Mouse (Mus musculus): ENCODE data around the gene Pdxp. TPM values are rescaled to one million over a fixed set of nuclear protein-coding genes. Genes with fewer than 3 reads are reported as not detected.

Pdxp gene
- polyA plus RNA-seq, 1 experiment from 2014 or later, result 32.6 TPM

DNA sequence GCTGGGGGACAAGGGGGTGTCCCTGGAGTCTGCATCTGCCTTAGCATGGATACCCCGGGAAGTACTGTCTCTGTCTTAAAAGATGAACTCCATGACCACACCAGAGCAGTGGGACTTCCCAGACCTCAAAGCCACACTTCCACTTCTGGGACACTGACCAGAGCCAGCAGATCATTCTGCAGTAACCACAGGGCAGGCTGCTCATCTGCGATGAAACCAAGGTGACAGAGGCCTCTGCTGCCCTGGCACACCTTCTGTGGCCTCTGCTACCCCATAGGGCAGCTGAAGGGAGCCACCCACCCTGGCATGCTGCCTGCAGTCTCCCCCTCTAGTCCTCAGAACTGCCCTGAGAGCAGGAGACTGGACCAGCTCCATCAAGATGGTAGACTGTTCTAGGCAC lies 18.0 kb upstream of the Pdxp start:
- no peak overlapping the region for H3K9ac ChIP-seq (ENCODE audit: low read length)
- WGBS, result 91% methylated on average over 2 of the region's 2 CpGs
- H3K36me3 ChIP-seq (ENCODE audit: control insufficient read depth, insufficient read depth, low read length), result peaks cover 2% of the 10 kb centered on the region; the same call in 1 of the 2 replicates
- peaks cover 2% of the 10 kb centered on the region; the same call in 1 of the 2 replicates for H3K27me3 ChIP-seq (ENCODE audit: control insufficient read depth, insufficient read depth, low read length)
- H3K9me3 ChIP-seq (ENCODE audit: control insufficient read depth, low read length), result no peaks in the 10 kb centered on the region
- ATAC-seq (ENCODE audit: low FRiP score), result no peak
- no peak for DNase-seq (ENCODE audit: low spot score, missing footprints)
- H3K27ac ChIP-seq (ENCODE audit: low read depth, low read length), result no peak overlapping the region
- peaks cover 13% of the 10 kb centered on the region for H3K4me1 ChIP-seq (ENCODE audit: control insufficient read depth, insufficient read depth, low read length)
- H3K4me3 ChIP-seq (ENCODE audit: low read depth, low read length), result no peak overlapping the region
- H3K4me2 ChIP-seq, result no peak overlapping the region

DNA sequence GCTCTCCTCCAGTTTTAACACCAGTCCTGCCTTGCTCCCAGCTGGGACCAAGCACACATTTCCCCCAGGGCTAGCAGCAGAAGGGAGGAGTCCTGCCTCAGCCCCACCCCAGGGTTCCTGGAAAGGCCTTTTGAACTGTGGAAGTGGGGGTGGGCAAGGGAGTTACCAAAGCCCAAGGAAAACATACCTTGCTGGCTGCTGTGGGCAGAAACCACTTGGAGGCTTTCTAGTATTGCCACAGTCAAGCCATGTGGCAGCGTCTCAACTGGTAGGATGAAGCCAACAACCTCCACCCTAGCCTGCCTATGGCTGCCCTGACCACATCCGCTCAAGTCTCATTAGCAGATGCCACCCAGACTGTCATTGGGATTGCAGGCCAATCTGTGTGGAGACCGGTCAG lies 17.6 kb upstream of the Pdxp start:
- ATAC-seq (ENCODE audit: low FRiP score) (no peak), DNase-seq (ENCODE audit: low spot score, missing footprints) (no peak)
- no peak overlapping the region for H3K27ac ChIP-seq (ENCODE audit: low read depth, low read length)
- H3K4me2 ChIP-seq, result no peak overlapping the region
- H3K27me3 ChIP-seq (ENCODE audit: control insufficient read depth, insufficient read depth, low read length), result peaks cover 6% of the 10 kb centered on the region
- no peak overlapping the region for H3K9ac ChIP-seq (ENCODE audit: low read length)
- H3K4me1 ChIP-seq (ENCODE audit: control insufficient read depth, insufficient read depth, low read length), result peaks cover 15% of the 10 kb centered on the region
- H3K4me3 ChIP-seq (ENCODE audit: low read depth, low read length), result no peak overlapping the region
- peaks cover 2% of the 10 kb centered on the region; the same call in 1 of the 2 replicates for H3K36me3 ChIP-seq (ENCODE audit: control insufficient read depth, insufficient read depth, low read length)
- WGBS, result 85% methylated on average over 3 of the region's 3 CpGs
- H3K9me3 ChIP-seq (ENCODE audit: control insufficient read depth, low read length), result no peaks in the 10 kb centered on the region

GRCm38 (mm10) chr15:78897488-78897887 lies 16.2 kb upstream of the Pdxp start:
- DNase-seq (ENCODE audit: low spot score, missing footprints) (no peak), ATAC-seq (ENCODE audit: low FRiP score) (no peak)
- Histone ChIP-seq H3K9ac (ENCODE audit: low read length) (no peak overlapping the region), H3K4me1 (ENCODE audit: control insufficient read depth, insufficient read depth, low read length) (peaks cover 17% of the 10 kb centered on the region), H3K9me3 (ENCODE audit: control insufficient read depth, low read length) (no peaks in the 10 kb centered on the region), H3K4me3 (ENCODE audit: low read depth, low read length) (no peak overlapping the region), H3K4me2 (no peak overlapping the region), H3K27ac (ENCODE audit: low read depth, low read length) (no peak overlapping the region), H3K27me3 (ENCODE audit: control insufficient read depth, insufficient read depth, low read length) (peaks cover 9% of the 10 kb centered on the region), H3K36me3 (ENCODE audit: control insufficient read depth, insufficient read depth, low read length) (no peaks in the 10 kb centered on the region)
- WGBS, result 86% methylated on average over 4 of the region's 4 CpGs

GRCm38 (mm10) chr15:78898507-78899001 lies 15.2 kb upstream of the Pdxp start:
- Histone ChIP-seq H3K4me1 (ENCODE audit: control insufficient read depth, insufficient read depth, low read length) (peaks cover 17% of the 10 kb centered on the region), H3K36me3 (ENCODE audit: control insufficient read depth, insufficient read depth, low read length) (no peaks in the 10 kb centered on the region), H3K4me2 (no peak overlapping the region), H3K27ac (ENCODE audit: low read depth, low read length) (no peak overlapping the region), H3K9me3 (ENCODE audit: control insufficient read depth, low read length) (no peaks in the 10 kb centered on the region), H3K4me3 (ENCODE audit: low read depth, low read length) (no peak overlapping the region), H3K9ac (ENCODE audit: low read length) (no peak overlapping the region), H3K27me3 (ENCODE audit: control insufficient read depth, insufficient read depth, low read length) (peaks cover 9% of the 10 kb centered on the region)
- DNase-seq (ENCODE audit: low spot score, missing footprints) (no peak), ATAC-seq (ENCODE audit: low FRiP score) (no peak)
- WGBS, result 56% methylated on average over 6 of the region's 6 CpGs

- DNase-seq (ENCODE audit: low spot score, missing footprints) (peak; percentile 88), ATAC-seq (ENCODE audit: low FRiP score) (no peak)
- peak within 1 kb of the TSS; percentile 76 for H3K4me2 ChIP-seq
- peak within 1 kb of the TSS; percentile 50 for H3K9ac ChIP-seq (ENCODE audit: low read length)
- H3K27me3 ChIP-seq (ENCODE audit: control insufficient read depth, insufficient read depth, low read length), result peaks cover 9% of the 10 kb centered on the region
- H3K27ac ChIP-seq (ENCODE audit: low read depth, low read length), result no peak within 1 kb of the TSS
- peaks cover 17% of the 10 kb centered on the region for H3K4me1 ChIP-seq (ENCODE audit: control insufficient read depth, insufficient read depth, low read length)
- no peaks in the 10 kb centered on the region for H3K9me3 ChIP-seq (ENCODE audit: control insufficient read depth, low read length)
- under 1% methylated on average over 20 of the region's 20 CpGs for WGBS
- H3K4me3 ChIP-seq (ENCODE audit: low read depth, low read length), result peak within 1 kb of the TSS; percentile 38
- no peaks in the 10 kb centered on the region for H3K36me3 ChIP-seq (ENCODE audit: control insufficient read depth, insufficient read depth, low read length)
Observed at GRCm38 (mm10) chr15:78899409-78899739, 14.3 kb upstream of the Pdxp start, which contains the start of gene Gm49510. Gene Gm49510, plus strand, starts transcription at chr15:78899667.

- ATAC-seq (ENCODE audit: low FRiP score), result peak; percentile 20; the same call in 1 of the 2 replicates
- Histone ChIP-seq H3K4me1 (ENCODE audit: control insufficient read depth, insufficient read depth, low read length) (peaks cover 17% of the 10 kb centered on the region), H3K27me3 (ENCODE audit: control insufficient read depth, insufficient read depth, low read length) (peaks cover 9% of the 10 kb centered on the region), H3K9ac (ENCODE audit: low read length) (peak within 1 kb of the TSS; percentile 50), H3K9me3 (ENCODE audit: control insufficient read depth, low read length) (no peaks in the 10 kb centered on the region), H3K27ac (ENCODE audit: low read depth, low read length) (no peak within 1 kb of the TSS), H3K4me3 (ENCODE audit: low read depth, low read length) (peak within 1 kb of the TSS; percentile 38), H3K36me3 (ENCODE audit: control insufficient read depth, insufficient read depth, low read length) (no peaks in the 10 kb centered on the region), H3K4me2 (peak within 1 kb of the TSS; percentile 76)
- peak; percentile 95 for DNase-seq (ENCODE audit: low spot score, missing footprints)
- WGBS, result under 1% methylated on average over 47 of the region's 47 CpGs
Observed at GRCm38 (mm10) chr15:78899740-78900584, 13.8 kb upstream of the Pdxp start, which contains the start of gene Sh3bp1. Gene Sh3bp1, plus strand, starts transcription at chr15:78899768.

- WGBS, result 15% methylated on average over 18 of the region's 18 CpGs
- peaks cover 9% of the 10 kb centered on the region for H3K27me3 ChIP-seq (ENCODE audit: control insufficient read depth, insufficient read depth, low read length)
- H3K4me2 ChIP-seq, result peak overlapping the region; percentile 76
- no peaks in the 10 kb centered on the region for H3K9me3 ChIP-seq (ENCODE audit: control insufficient read depth, low read length)
- no peaks in the 10 kb centered on the region for H3K36me3 ChIP-seq (ENCODE audit: control insufficient read depth, insufficient read depth, low read length)
- peak overlapping the region; percentile 38 for H3K4me3 ChIP-seq (ENCODE audit: low read depth, low read length)
- peaks cover 17% of the 10 kb centered on the region for H3K4me1 ChIP-seq (ENCODE audit: control insufficient read depth, insufficient read depth, low read length)
- ATAC-seq (ENCODE audit: low FRiP score), result 0 out of 2 replicates have a peak, but pooled peaks have one; percentile 6
- no peak for DNase-seq (ENCODE audit: low spot score, missing footprints)
- no peak overlapping the region for H3K27ac ChIP-seq (ENCODE audit: low read depth, low read length)
- peak overlapping the region; percentile 50 for H3K9ac ChIP-seq (ENCODE audit: low read length)
Observed at GRCm38 (mm10) chr15:78900585-78901421, 12.9 kb upstream of the Pdxp start.

GRCm38 (mm10) chr15:78901422-78901789 lies 12.3 kb upstream of the Pdxp start:
- 47% methylated on average over 8 of the region's 8 CpGs for WGBS
- Histone ChIP-seq H3K27ac (ENCODE audit: low read depth, low read length) (no peak overlapping the region), H3K4me2 (no peak overlapping the region), H3K4me3 (ENCODE audit: low read depth, low read length) (no peak overlapping the region), H3K36me3 (ENCODE audit: control insufficient read depth, insufficient read depth, low read length) (no peaks in the 10 kb centered on the region), H3K9ac (ENCODE audit: low read length) (peak overlapping the region; percentile 14; the same call in 1 of the 2 replicates), H3K9me3 (ENCODE audit: control insufficient read depth, low read length) (no peaks in the 10 kb centered on the region), H3K4me1 (ENCODE audit: control insufficient read depth, insufficient read depth, low read length) (peaks cover 17% of the 10 kb centered on the region), H3K27me3 (ENCODE audit: control insufficient read depth, insufficient read depth, low read length) (peaks cover 9% of the 10 kb centered on the region)
- no peak for DNase-seq (ENCODE audit: low spot score, missing footprints)
- ATAC-seq (ENCODE audit: low FRiP score), result 0 out of 2 replicates have a peak, but pooled peaks have one; percentile 7
